Mouse (Mus musculus): ENCODE results near the gene Tubgcp2.

The Tubgcp2 gene

GRCm38 (mm10) chr7:140001086-140001740, 35.3 kb downstream of the Tubgcp2 start:
- ChIA-PET POLR2A (interaction anchor here in 1 of 4 experiments (1.1 to 1.5 kb wide), 2 partner anchors 15 to 31 kb away, joined by 3 to 4 read pairs; no protein-coding TSS in a partner anchor), CTCF (interaction anchor here in 2 of 4 experiments (0.7 kb wide), 2 partner anchors 31 to 62 kb away, joined by 3 to 4 read pairs; no protein-coding TSS in a partner anchor)

GRCm38 (mm10) chr7:139998691-139999350, 37.6 kb downstream of the Tubgcp2 start:
- CTCF ChIA-PET: no interaction called here
- POLR2A ChIA-PET: interaction anchor here in 1 of 4 experiments (1.4 kb wide), 1 partner anchor 68 kb away, joined by 3 read pairs; no protein-coding TSS in a partner anchor

DNA sequence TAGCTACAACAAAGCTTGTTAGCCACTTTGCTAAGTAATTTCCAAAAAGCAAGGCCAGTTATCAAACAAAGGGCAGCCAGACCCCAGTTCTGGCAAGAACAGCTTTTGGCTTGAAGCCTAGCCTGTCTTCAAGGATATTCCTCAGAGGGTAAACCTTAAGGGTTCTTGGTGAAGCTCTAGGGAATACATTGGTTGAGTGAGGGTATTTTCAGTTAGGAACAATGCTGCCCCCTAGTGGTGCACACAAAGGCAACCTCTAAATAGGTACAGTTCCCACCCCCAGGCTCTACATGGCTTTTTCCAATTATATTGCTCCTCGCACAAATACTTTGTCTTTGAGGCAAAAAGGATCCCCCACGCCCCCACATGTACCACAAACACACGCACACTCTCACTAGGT, 41.8 kb downstream of the Tubgcp2 start:
- ChIA-PET POLR2A (interaction anchor here in 3 of 4 experiments (0.8 to 2.8 kb wide), 22 partner anchors 9 to 404 kb away, joined by 3 to 10 read pairs (median 3); partner anchors contain the start of genes 6430531B16Rik (in 2 of the 3), Tubgcp2 (in 1 of the 3) and Zfp511 (in 1 of the 3)), CTCF (interaction anchor here (0.6 to 3.5 kb wide), 63 partner anchors 9 to 832 kb away, joined by 3 to 51 read pairs (median 4); partner anchors contain the start of genes Kndc1 (in 3 of the 4), 6430531B16Rik (in 1 of the 4), Adgra1 (in 1 of the 4) and Utf1 (in 1 of the 4))

GRCm38 (mm10) chr7:139994202-139994601, 42.3 kb downstream of the Tubgcp2 start:
- ChIA-PET POLR2A (interaction anchor here in 3 of 4 experiments (0.8 to 2.8 kb wide), 19 partner anchors 8 to 404 kb away, joined by 3 to 10 read pairs (median 3); partner anchors contain the start of genes 6430531B16Rik (in 2 of the 3), Tubgcp2 (in 1 of the 3) and Zfp511 (in 1 of the 3)), CTCF (interaction anchor here (0.6 to 3.5 kb wide), 60 partner anchors 8 to 833 kb away, joined by 3 to 51 read pairs (median 5); partner anchors contain the start of genes Kndc1 (in 3 of the 4), 6430531B16Rik (in 1 of the 4), Adgra1 (in 1 of the 4) and Utf1 (in 1 of the 4))

- ChIA-PET CTCF (interaction anchor here (0.5 to 3.5 kb wide), 14 partner anchors 9 to 353 kb away, joined by 3 to 51 read pairs (median 9); partner anchors contain the start of gene 6430531B16Rik (in 1 of the 4)), POLR2A (interaction anchor here in 3 of 4 experiments (0.9 to 3.1 kb wide), 12 partner anchors 8 to 804 kb away, joined by 3 to 12 read pairs (median 4); partner anchors contain the start of gene 6430531B16Rik (in 1 of the 3))
Observed at GRCm38 (mm10) chr7:139993532-139993931, 42.9 kb downstream of the Tubgcp2 start.

- ChIA-PET POLR2A (interaction anchor here (0.7 to 3.1 kb wide), 12 partner anchors 14 to 102 kb away, joined by 3 to 12 read pairs (median 4); partner anchors contain the start of genes 6430531B16Rik (in 3 of the 4), Tubgcp2 (in 1 of the 4) and Zfp511 (in 1 of the 4)), CTCF (interaction anchor here in 3 of 4 experiments (0.6 to 3.5 kb wide), 9 partner anchors 10 to 290 kb away, joined by 3 to 51 read pairs (median 3); no protein-coding TSS in a partner anchor)
Observed at GRCm38 (mm10) chr7:139992406-139992805, 44.1 kb downstream of the Tubgcp2 start, which contains the start of gene Adam8. Adam8 (minus strand) TSS chr7:139992562.

DNA sequence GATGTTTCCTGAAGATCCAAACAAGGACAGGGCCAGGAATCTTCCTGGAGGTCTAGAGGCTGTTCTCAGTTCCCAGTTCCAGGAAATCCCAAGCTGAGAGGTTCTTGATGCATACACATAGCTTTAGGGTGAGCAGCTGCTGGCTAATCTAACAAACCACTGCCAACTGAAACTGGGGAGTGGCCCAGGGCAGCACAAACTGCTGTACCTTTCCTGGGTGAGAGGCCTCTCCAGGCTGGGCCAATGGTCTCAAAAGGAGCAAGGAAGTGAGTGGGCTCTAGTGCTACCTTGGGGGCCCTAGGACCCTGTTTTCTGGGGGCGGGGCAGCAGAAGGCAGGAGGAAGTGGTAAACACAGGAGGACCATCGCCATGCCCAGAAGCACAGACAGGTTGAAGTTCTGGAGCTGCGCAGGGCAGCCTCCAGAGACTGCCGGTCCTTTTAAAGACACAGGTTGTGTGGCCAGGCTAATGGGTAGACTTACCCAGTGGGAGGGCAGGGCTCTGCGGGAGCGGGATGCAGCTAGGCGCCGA, 45.5 kb downstream of the Tubgcp2 start:
- POLR2A ChIA-PET: interaction anchor here in 3 of 4 experiments (0.5 to 3.1 kb wide), 7 partner anchors 9 to 619 kb away, joined by 3 to 12 read pairs (median 6); partner anchors contain the start of genes Tubgcp2 (in 1 of the 3) and Zfp511 (in 1 of the 3)
- CTCF ChIA-PET: interaction anchor here in 2 of 4 experiments (0.8 to 1.3 kb wide), 2 partner anchors 21 to 375 kb away, joined by 4 read pairs; no protein-coding TSS in a partner anchor

GRCm38 (mm10) chr7:139988272-139988671, 48.2 kb downstream of the Tubgcp2 start:
- ChIA-PET CTCF (interaction anchor here in 1 of 4 experiments (1.1 to 1.3 kb wide), 2 partner anchors 18 to 94 kb away, joined by 3 to 5 read pairs; partner anchors contain the start of gene Kndc1), POLR2A (interaction anchor here in 3 of 4 experiments (0.6 to 1.2 kb wide), 3 partner anchors 15 to 70 kb away, joined by 3 to 4 read pairs (median 3); no protein-coding TSS in a partner anchor)

DNA sequence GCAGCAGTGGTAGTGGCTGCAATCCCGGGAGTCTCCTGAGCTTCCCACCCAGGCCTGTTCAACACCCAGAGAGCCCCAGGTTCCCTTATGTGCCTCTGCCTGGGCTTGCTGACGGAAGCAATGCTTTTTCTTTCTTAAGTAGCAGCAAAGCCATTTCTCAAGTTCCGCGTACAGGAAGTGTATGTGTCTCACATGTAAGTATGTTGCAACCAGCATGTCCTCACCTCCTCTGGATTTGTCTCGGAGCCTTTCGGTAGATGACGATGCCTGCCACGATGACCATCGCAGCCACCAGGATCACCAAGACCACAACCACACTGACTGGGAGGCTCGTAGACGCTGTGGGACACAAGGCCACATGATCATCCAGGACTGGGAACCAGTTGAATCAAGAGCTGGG, 52.0 kb downstream of the Tubgcp2 start:
- POLR2A ChIA-PET: interaction anchor here in 1 of 4 experiments (1.0 to 1.1 kb wide), 2 partner anchors 11 to 52 kb away, joined by 3 read pairs; partner anchors contain the start of genes Tubgcp2 and Zfp511
- CTCF ChIA-PET: interaction anchor here in 3 of 4 experiments (0.6 to 3.1 kb wide), 5 partner anchors 10 to 46 kb away, joined by 3 to 13 read pairs (median 3); no protein-coding TSS in a partner anchor

DNA sequence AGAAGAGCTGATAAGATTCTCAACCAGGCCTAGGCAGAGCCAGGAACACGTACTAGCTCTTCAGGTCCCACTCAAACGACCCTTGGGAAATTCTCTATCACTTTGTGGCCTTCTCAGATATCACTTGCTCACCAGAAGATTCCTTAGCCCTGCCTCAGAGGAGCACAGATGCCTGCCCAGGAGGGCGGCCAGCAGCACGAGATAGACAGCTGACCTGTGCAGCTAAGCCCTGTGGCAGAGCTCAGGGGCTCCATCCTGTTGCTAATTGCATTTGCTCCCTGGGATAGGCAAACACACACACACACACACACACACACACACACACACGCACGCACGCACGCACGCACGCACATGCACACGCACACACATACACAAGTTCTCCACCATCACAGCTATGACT, 54.4 kb downstream of the Tubgcp2 start:
- ChIA-PET CTCF (interaction anchor here in 3 of 4 experiments (0.8 to 1.4 kb wide), 5 partner anchors 10 to 14 kb away, joined by 3 to 5 read pairs (median 4); partner anchors contain the start of gene Adam8 (in 1 of the 3)), POLR2A (interaction anchor here in 3 of 4 experiments (0.6 to 1.4 kb wide), 4 partner anchors 9 to 36 kb away, joined by 3 to 7 read pairs (median 5); no protein-coding TSS in a partner anchor)

DNA sequence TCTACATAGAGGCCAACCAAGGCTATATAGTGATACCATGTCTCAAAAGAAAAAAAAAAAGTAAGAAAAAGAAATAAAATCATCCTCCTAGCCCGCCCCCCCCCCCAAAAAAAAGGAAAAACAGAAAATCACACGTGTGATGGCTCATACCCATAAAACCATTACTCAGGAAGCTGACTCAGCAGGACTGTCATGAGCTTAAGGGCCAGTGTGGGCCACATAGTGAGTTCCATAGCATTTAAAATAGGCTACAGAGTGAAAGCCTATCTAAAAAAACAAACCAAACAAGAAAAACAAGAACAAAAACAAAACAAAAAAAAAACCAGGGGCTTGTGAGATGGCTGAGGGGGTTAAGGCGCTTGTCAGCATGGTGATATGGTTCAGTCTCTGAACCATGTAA, 55.7 kb downstream of the Tubgcp2 start:
- POLR2A ChIA-PET: interaction anchor here in 2 of 4 experiments (0.6 to 0.8 kb wide), 3 partner anchors 11 to 66 kb away, joined by 3 to 9 read pairs (median 3); no protein-coding TSS in a partner anchor
- CTCF ChIA-PET: interaction anchor here in 3 of 4 experiments (0.6 to 1.2 kb wide), 4 partner anchors 11 to 14 kb away, joined by 3 to 6 read pairs (median 3); no protein-coding TSS in a partner anchor

GRCm38 (mm10) chr7:139979011-139979719, 57.3 kb downstream of the Tubgcp2 start:
- POLR2A ChIA-PET: interaction anchor here in 3 of 4 experiments (0.6 to 1.3 kb wide), 6 partner anchors 10 to 78 kb away, joined by 3 to 4 read pairs (median 3); partner anchors contain the start of genes Msx3 (in 1 of the 3) and Tubgcp2 (in 1 of the 3)
- CTCF ChIA-PET: interaction anchor here in 2 of 4 experiments (0.6 to 2.2 kb wide), 4 partner anchors 10 to 866 kb away, joined by 3 to 10 read pairs (median 6); partner anchors contain the start of gene Scgb1c1 (in 1 of the 2)

DNA sequence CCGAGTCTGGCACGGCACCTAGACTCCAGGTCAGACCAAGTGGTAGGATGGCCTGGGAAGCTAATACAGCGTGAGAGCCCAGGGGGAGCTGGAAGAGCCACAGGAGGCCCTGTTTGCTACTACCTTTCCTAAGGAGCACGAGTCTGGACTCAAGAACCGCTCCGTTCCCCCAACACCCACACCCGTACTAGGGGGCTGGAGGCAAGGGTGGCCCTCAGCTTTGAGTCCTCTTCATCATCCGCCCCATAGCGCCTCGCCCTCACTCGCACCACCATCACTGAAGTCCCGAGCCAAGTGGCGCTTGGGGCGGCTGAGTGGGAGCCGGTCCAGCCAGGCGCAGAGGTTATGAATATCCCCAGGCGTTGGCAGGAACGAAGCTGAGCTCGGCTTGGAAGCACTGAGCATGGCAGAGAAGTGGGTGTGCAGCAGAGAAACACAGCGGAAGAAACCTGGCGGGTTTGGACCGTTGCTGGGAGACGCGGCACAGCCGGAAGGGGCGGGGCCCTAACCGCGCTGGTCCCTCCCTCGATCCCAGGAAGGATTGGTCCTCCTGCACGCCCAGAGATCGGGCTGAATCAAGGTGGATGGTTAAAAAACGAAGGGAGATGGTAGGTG, 58.1 kb downstream of the Tubgcp2 start, which contains the start of gene 6430531B16Rik:
6430531B16Rik (minus strand) TSS at position 478 of the 615 bp plus-strand sequence.
- CTCF ChIA-PET: interaction anchor here in 3 of 4 experiments (0.6 to 2.2 kb wide), 7 partner anchors 9 to 867 kb away, joined by 3 to 10 read pairs (median 7); partner anchors contain the start of gene Scgb1c1 (in 1 of the 3)
- POLR2A ChIA-PET: interaction anchor here in 3 of 4 experiments (0.7 to 1.4 kb wide), 14 partner anchors 9 to 295 kb away, joined by 3 to 6 read pairs (median 3); partner anchors contain the start of genes Adam8 (in 2 of the 3), Cfap46 (in 1 of the 3), Msx3 (in 1 of the 3) and Tubgcp2 (in 1 of the 3)

GRCm38 (mm10) chr7:139975471-139975870, 61.0 kb downstream of the Tubgcp2 start:
- CTCF ChIA-PET: interaction anchor here in 3 of 4 experiments (0.6 to 0.7 kb wide), 3 partner anchors 19 to 75 kb away, joined by 3 to 5 read pairs (median 3); no protein-coding TSS in a partner anchor
- POLR2A ChIA-PET: interaction anchor here in 2 of 4 experiments (0.6 to 1.0 kb wide), 2 partner anchors 16 kb away, joined by 4 to 6 read pairs; no protein-coding TSS in a partner anchor

- CTCF ChIA-PET: interaction anchor here in 1 of 4 experiments (6.3 kb wide), 1 partner anchor 20 kb away, joined by 51 read pairs; the partner anchor contains the start of gene Adam8
- POLR2A ChIA-PET: interaction anchor here in 3 of 4 experiments (0.6 to 3.1 kb wide), 6 partner anchors 18 to 84 kb away, joined by 3 to 12 read pairs (median 4); partner anchors contain the start of gene Adam8 (in 1 of the 3)
Observed at GRCm38 (mm10) chr7:139974307-139974706, 62.2 kb downstream of the Tubgcp2 start.

Data from embryonic stem cell, embryonic (primary cell).